Mouse (Mus musculus) small intestine, adult 2 months (tissue): ENCODE measurements around the gene Fam120b.

Experiments used
- CTCF ChIP-seq: fragments of 200-500 bp; IDR thresholded peaks from 2 replicates; pipeline ENCODE4 v1.5.1; 2012; ENCODE audit warnings: low read depth, mild to moderate bottlenecking, control low read depth, inconsistent platforms, low read length, moderate library complexity, mixed read lengths; ENCODE audit not compliant: insufficient replicate concordance, insufficient read length; ENCODE audit errors: extremely low read depth
- POLR2A ChIP-seq: fragments of 200-500 bp; IDR thresholded peaks from 2 replicates; pipeline ENCODE4 v1.6.1; 2012; ENCODE audit warnings: low read depth, mild to moderate bottlenecking, control low read depth, inconsistent platforms, low read length, moderate library complexity

DNA sequence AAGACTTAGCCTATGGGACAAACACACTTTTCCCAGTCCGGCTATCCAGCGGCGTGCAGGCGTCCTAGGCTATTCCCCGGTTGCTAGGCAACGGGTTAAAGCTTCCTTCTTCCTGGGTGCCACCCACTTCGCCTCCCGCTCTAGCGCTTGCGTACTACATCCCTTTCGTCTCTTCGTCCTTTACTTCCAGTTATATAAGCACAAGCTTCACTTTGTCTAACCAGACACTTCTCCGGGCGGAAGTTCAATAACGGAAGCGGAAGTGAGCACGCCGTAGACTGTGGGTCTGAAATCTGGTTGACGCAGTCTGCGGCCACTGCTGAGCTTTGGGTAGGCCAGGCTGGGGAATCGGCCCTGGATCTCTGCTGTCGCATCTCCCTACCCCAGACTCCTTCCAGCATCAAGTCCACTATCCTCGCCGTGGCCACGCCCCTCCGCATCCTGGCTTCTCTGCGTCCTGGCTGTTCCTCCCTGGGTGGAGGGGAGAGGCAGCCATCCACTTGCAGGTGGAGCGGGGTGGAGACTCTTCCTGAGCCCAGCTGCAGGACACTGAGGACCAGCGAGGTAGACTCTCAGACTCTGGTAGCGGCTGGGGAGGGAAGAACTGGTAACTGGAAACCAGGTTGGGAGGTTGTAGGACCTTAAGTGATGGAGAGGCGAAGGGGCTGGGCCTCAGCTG, at the start of gene Fam120b:
- TF ChIP-seq CTCF (no peak), POLR2A (peak; percentile 73)
